Mouse (Mus musculus): ENCODE data around the gene Snx30. TPM values are rescaled to one million over a fixed set of nuclear protein-coding genes. Genes with fewer than 3 reads are reported as not detected.

The Snx30 gene
- polyA plus RNA-seq, 1 experiment: 2.5 TPM

DNA sequence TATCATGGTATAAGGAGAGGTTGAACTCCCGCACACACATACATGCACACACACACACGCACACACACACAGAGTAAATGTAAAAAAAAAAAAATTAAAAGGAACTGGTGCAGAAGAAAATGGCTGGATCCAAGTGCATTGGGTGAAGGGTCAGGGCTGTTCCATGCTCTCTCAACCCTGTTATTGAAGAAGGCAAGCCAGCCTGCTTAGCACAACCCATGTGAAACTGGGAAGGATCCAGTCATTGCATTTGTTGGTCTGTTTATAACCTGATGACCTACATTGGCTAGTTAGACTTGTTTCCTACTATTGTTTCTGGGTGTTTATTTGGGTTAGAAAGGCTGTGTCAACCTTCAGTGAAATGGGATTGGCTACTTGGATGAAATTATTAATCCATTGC is 103.1 kb downstream of the Snx30 start:
- Histone ChIP-seq H3K4me3 (ENCODE audit: insufficient read depth, low read depth, low read length) (no peak overlapping the region), H3K4me1 (ENCODE audit: control insufficient read depth, insufficient read depth, insufficient read length, low read length) (peaks cover 9% of the 10 kb centered on the region; the same call in 1 of the 2 replicates), H3K27ac (replicated peaks; ENCODE audit: low read depth, low read length) (no peak overlapping the region)

DNA sequence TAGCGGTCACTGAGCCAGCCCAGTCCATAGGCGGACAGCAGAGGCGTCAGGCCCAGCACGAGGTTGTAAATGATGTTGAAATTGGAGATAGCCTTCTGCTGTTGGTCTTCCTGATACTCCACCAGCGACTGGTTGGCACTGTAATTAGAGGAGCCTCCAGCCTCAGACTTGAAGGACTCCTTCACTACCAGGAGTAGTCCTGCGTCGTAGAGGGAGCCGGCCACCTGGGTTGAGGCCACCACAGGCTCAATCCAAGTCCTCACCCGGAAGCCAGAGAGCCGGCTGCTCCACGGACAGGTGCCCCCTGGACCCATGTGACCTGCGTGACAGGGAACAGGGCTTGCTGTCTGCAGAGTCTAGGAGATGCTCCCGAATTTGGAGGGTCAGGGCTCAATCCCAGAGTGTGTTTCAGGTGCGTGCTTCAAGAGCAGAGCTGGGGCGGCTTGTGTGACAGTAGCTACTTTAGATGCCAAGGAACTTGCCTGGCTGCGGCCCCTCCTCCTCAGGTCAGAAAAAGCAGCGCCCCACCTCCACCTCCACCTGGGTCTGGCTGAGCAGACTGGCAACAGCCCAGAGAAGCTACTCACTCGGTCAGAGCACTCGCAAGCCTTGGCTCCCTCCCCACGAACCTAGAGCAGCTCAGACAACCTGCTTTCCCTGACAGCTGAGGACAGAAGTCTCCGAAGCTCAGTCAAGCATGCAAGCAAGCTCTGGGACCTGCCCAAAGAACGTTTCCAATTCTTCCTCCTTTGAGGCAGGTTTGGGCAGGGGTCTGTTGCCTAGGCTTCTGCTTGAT is 109.2 kb downstream of the Snx30 start, which contains the start of gene Slc46a2:
Slc46a2 (minus strand) TSS at position 449 of the 796 bp plus-strand sequence.
- no peak within 1 kb of the TSS for H3K27ac ChIP-seq (replicated peaks; ENCODE audit: low read depth, low read length)
- no peak within 1 kb of the TSS for H3K4me3 ChIP-seq (ENCODE audit: insufficient read depth, low read depth, low read length)
- no peaks in the 10 kb centered on the region for H3K4me1 ChIP-seq (ENCODE audit: control insufficient read depth, insufficient read depth, insufficient read length, low read length)

DNA sequence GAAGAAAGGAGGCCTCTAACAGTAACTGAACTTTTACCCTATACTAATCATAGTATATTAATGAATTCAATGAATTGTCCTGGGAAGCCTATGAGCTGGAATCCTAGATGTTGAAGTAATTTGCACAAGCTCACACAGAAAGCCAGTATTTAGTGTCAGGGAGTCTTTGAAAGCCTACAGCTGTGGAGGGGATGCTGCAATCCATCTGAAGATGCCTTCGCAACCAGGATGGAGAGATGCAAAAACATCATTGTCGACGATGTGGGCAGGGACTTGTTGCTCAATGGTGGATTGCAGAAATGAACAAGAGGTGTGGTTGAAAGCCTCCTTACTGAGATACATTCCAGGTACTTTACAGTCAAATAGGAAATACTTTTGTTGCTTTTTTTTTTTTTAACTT is 112.3 kb downstream of the Snx30 start:
- H3K4me1 ChIP-seq (ENCODE audit: control insufficient read depth, insufficient read depth, insufficient read length, low read length): no peaks in the 10 kb centered on the region
- H3K4me3 ChIP-seq (ENCODE audit: insufficient read depth, low read depth, low read length): no peak overlapping the region
- no peak overlapping the region for H3K27ac ChIP-seq (replicated peaks; ENCODE audit: low read depth, low read length)

DNA sequence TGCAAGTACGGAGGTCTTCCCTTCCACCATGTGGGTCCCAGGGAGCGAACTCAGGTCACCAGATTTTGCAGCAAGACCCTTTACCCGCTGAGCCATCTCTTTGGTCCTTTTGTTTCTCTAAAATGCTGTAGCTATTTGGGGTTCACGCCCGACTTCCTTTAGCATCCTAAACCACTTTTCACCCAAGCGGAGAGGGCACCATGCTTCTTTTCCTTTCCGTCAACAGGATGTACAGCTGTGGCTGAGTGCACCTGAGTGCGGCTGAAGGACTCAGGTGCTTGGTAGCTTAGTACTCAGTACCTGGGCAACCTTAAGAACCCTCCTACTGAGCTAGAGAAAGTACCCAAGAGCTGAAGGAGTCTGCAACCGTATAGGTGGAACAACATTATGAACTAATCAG is 119.4 kb downstream of the Snx30 start:
- H3K27ac ChIP-seq (replicated peaks; ENCODE audit: low read depth, low read length): no peak overlapping the region

DNA sequence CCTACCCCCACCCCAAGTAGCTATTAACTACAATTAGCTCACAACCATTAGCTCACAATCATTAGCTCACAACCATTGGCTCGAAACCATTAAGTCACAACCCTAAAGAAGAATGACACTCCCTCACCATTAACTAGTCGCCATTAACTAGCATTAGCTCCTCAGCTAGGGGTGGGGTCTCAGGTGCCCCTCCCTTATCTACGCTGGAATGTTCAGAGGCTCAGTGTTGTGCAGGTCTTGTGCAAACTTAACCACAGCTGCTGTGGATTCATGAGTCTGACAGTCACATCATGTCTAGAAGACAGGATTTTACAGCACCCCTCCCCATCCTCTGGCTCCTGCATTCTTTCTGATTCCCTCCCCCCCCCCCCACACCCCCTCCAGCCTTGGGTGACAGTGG is 122.0 kb downstream of the Snx30 start:
- Histone ChIP-seq H3K4me3 (ENCODE audit: insufficient read depth, low read depth, low read length) (no peak overlapping the region), H3K27ac (replicated peaks; ENCODE audit: low read depth, low read length) (no peak overlapping the region), H3K4me1 (ENCODE audit: control insufficient read depth, insufficient read depth, insufficient read length, low read length) (no peaks in the 10 kb centered on the region)

More for the DNA sequence above, 119.4 kb downstream of the Snx30 start:
- no peak overlapping the region for H3K4me3 ChIP-seq (ENCODE audit: insufficient read depth, low read depth, low read length)
- H3K4me1 ChIP-seq (ENCODE audit: control insufficient read depth, insufficient read depth, insufficient read length, low read length): no peaks in the 10 kb centered on the region

DNA sequence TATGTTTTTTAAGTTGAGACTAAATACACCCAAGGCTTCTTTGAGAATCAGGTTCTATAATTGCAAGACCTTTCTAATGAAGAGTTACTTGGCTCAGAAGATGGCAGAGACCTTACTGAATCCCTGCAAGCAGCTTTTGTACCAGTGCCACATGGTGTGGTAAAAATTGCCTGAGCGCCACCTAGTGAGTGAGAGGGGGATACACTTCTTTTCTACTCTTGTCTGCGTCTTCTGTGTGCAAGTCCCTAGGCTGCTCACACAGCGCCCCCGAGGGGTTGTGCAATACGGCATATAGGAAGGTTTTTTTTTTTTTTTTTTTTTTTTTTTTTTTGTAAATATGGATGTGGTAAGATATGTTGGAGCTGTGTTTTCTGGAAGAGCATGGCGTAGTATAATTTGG is 122.7 kb downstream of the Snx30 start:
- H3K4me1 ChIP-seq (ENCODE audit: control insufficient read depth, insufficient read depth, insufficient read length, low read length): no peaks in the 10 kb centered on the region
- H3K27ac ChIP-seq (replicated peaks; ENCODE audit: low read depth, low read length): no peak overlapping the region
- H3K4me3 ChIP-seq (ENCODE audit: insufficient read depth, low read depth, low read length): no peak overlapping the region

DNA sequence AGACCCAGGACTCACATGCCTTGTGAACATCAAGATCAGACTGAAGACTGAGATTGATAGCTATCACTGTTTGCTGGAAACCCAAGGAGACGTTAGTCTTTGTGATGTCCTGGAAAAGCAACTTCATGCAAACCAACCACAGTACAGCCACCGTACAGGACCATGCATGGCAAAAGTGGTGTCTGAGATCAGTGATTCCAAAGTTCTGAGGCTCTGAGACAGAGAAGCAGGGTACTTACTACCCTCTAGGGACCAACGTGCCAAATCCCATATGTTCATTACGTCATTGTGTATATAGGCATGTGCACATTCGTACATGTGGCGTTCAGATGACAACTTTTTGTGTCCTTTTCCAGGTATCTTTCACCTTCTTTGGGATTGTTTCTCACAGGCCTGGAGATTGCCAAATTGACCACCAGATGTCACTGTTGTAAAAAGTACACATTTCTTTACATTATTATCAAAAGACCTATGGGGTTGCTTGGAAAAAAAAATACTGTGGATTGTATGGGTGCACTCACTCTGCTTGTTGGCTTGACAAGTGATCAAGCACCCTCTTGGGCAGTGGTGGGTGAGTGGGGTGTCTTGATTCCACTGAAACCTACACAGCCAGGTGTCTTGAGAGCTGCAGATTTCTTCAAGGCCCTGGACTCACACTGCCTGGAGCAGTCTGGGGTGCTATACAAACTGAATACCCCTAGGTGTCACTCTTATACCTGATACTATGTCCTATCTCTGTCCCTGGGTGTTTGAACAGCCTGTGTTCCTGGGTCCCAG is 127.1 kb downstream of the Snx30 start:
- Histone ChIP-seq H3K4me3 (ENCODE audit: insufficient read depth, low read depth, low read length) (no peak overlapping the region), H3K27ac (replicated peaks; ENCODE audit: low read depth, low read length) (no peak overlapping the region), H3K4me1 (ENCODE audit: control insufficient read depth, insufficient read depth, insufficient read length, low read length) (no peaks in the 10 kb centered on the region)

DNA sequence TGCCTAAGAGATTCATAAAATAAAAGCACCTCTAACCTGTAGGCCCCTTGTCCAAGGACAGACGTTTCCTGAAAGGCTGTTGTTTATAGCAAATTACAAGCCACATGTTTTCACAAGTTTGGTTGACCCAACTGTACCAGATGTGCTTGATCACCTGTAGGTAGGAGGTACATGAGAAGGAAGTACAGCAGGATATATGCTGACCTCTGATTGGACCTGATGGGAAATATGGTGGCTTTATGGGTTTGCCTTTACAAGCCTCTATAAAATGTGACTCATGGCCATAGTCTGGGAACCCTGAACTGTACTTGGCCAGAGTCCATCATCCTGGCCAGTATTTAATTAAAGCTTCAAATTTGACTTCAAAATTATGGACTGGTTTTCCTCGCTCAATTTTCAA is 131.9 kb downstream of the Snx30 start:
- no peaks in the 10 kb centered on the region for H3K4me1 ChIP-seq (ENCODE audit: control insufficient read depth, insufficient read depth, insufficient read length, low read length)
- H3K27ac ChIP-seq (replicated peaks; ENCODE audit: low read depth, low read length): no peak overlapping the region
- no peak overlapping the region for H3K4me3 ChIP-seq (ENCODE audit: insufficient read depth, low read depth, low read length)

Other genes with a start within 250 kb of the Snx30 start
- 251 and 343 TPM in 2 replicates for gene Hsdl2, start 224.3 kb upstream of the Snx30 start, polyA plus RNA-seq (2012; ENCODE audit: insufficient read depth, insufficient read length, missing spikeins)
- 1.7 and 3.0 TPM in 2 replicates for gene E130308A19Rik, start 179.6 kb upstream of the Snx30 start, polyA plus RNA-seq (2012; ENCODE audit: insufficient read depth, insufficient read length, missing spikeins)
- 8.4 and 11.5 TPM in 2 replicates for gene Inip, start 4.3 kb upstream of the Snx30 start, polyA plus RNA-seq (2012; ENCODE audit: insufficient read depth, insufficient read length, missing spikeins)
- not detected in 2 replicates for gene Slc46a2, start 109.2 kb downstream of the Snx30 start, polyA plus RNA-seq (2012; ENCODE audit: insufficient read depth, insufficient read length, missing spikeins)
- gene Mup4, start 154.9 kb downstream of the Snx30 start, polyA plus RNA-seq (2012; ENCODE audit: insufficient read depth, insufficient read length, missing spikeins): not detected in 2 replicates
- gene Mup6, start 158.5 kb downstream of the Snx30 start, polyA plus RNA-seq (2012; ENCODE audit: insufficient read depth, insufficient read length, missing spikeins): not detected in 2 replicates

Data from brown adipose tissue, adult 24 weeks (tissue).